Mouse (Mus musculus): ENCODE measurements around the gene Col23a1.

Gene Col23a1

GRCm38 (mm10) chr11:51431287-51431686 is 141.6 kb downstream of the Col23a1 start:
- DNase-seq (ENCODE audit: low read depth) = no peak

- DNase-seq (ENCODE audit: low read depth) = no peak
These were observed 142.2 kb downstream of the Col23a1 start for GRCm38 (mm10) chr11:51431968-51432367.

- no peak for DNase-seq (ENCODE audit: low read depth)
These were observed 152.3 kb downstream of the Col23a1 start for GRCm38 (mm10) chr11:51442006-51442405.

GRCm38 (mm10) chr11:51442599-51442998 is 152.9 kb downstream of the Col23a1 start:
- DNase-seq (ENCODE audit: low read depth) = no peak

- no peak for DNase-seq (ENCODE audit: low read depth)
These were observed 154.1 kb downstream of the Col23a1 start for GRCm38 (mm10) chr11:51443818-51444217.

- DNase-seq (ENCODE audit: low read depth) = no peak
These were observed 154.9 kb downstream of the Col23a1 start for GRCm38 (mm10) chr11:51444649-51445048.

DNA sequence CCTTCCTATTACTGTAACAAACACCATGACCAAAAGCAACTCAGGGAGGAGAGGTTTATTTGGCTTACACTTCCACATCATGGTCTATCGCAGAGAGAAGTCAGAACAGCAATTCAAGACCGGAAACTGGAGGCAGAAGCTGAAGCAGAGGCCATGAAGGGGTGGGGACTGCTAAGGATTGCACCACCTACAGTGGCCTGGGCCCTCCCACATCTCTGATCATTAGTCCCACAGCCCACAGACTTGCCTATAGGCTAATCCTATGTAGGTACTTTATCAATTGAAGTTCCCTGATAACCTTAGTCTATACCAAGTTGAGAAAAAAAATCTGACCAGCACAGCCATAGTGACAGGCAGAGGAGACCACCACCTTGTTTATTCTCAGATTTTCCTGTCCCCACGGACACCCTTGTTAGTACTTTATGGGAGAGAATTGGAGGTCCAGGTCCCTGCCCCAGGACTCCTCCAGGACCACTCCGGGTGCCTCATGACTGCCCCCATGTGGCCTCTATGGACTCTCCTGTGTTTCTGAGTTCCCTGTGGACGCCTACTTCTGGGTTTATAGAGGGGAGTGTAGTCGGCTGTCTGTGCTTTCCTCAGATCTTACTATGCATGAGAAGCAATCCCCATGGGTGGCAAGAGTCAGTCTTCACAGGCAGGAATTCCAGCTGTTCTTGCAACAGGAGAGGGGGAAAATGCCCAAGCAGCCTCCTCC is 157.1 kb downstream of the Col23a1 start:
- DNase-seq (ENCODE audit: low read depth) = no peak

- DNase-seq (ENCODE audit: low read depth) = no peak
These were observed 158.5 kb downstream of the Col23a1 start for GRCm38 (mm10) chr11:51448256-51448655.

- no peak for DNase-seq (ENCODE audit: low read depth)
These were observed 159.0 kb downstream of the Col23a1 start for GRCm38 (mm10) chr11:51448680-51449079.

DNA sequence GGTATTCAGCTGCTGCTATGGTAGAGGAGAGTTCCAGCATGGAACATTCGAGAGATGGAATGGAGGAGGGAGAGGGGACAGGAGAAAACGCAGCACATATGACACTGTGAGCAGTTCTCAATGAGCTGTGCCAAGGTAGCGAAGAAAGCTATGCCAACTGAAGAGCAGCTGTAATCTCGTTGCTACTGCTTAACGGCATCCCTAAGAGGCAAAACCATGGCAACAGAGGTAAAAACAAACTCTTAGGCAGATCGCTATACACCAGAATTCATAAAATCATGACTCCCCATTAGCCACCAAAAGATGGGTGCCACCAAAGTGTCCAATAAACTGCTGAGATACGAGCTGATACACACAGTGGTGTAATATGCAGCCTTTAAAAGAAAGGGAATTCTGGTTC is 160.2 kb downstream of the Col23a1 start:
- DNase-seq (ENCODE audit: low read depth) = no peak

GRCm38 (mm10) chr11:51451281-51451680 is 161.6 kb downstream of the Col23a1 start:
- no peak for DNase-seq (ENCODE audit: low read depth)

- DNase-seq (ENCODE audit: low read depth) = no peak
These were observed 162.2 kb downstream of the Col23a1 start for GRCm38 (mm10) chr11:51451925-51452324.

DNA sequence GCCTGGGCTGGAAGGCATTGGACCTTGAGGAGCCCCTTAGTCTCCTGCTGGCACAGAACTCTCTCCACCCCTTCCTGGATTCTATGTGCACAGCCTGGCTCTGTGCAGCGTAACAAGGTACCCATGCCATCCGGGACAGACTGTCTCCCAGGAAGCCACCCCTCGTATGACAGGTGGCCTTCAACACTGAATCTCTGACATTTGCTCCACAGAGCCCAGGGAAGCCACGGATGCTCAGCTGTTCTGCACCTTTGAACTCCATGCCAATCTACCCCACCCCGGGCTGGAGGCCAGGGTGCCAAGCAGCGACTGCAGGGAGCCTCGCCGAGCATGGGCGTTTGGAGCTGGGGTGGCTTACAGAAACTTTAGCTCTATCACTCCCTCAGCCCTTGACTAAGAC is 164.0 kb downstream of the Col23a1 start:
- no peak for DNase-seq (ENCODE audit: low read depth)

GRCm38 (mm10) chr11:51455501-51455900 is 165.8 kb downstream of the Col23a1 start:
- no peak for DNase-seq (ENCODE audit: low read depth)

DNA sequence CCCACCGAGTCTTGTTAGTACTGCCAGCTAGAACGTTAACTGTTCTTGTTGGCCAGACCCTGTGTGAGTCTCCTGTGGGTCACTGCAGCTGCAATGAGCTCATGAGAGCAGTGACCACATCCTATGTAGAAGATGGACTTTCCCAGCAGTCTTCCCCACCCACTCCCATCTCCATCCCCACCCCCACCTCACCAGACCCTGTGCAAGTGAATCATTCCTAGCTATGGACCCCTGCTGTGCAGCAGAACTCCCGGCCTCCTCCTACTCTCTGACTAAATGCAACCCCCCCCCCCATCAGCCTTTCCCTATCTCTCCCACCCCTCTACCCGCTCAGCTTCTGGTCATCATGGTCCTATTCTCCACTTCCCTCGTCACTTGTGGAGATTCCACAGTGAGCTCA is 167.9 kb downstream of the Col23a1 start:
- no peak for DNase-seq (ENCODE audit: low read depth)

GRCm38 (mm10) chr11:51458649-51459048 is 168.9 kb downstream of the Col23a1 start:
- no peak for DNase-seq (ENCODE audit: low read depth)

- DNase-seq (ENCODE audit: low read depth) = no peak
These were observed 169.9 kb downstream of the Col23a1 start for GRCm38 (mm10) chr11:51459569-51460043.

- no peak for DNase-seq (ENCODE audit: low read depth)
These were observed 179.0 kb downstream of the Col23a1 start for GRCm38 (mm10) chr11:51468737-51469136.

DNA sequence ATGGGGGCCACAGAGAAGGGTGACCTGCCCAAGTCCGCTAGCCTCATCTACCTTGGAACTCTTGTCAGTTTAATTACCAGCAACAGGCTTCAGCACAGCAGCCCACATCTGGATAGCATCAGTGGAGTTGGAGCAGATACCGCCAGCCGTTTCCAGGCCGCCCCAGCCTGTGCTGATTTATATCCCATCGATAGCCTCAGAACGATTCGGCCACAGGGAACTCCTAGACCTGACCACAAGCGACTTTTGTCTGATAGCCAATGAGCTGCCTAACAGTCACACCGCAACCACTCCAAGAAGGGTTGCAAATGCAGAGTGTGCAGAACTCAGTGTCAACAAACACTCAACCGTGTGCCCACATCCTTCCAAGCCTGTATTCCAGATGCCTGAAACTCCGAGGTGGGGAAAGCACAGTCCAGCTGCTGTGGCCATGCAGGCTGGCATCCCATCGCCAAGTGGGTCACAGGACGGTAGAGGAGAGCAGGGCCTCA is 179.7 kb downstream of the Col23a1 start:
- peak; percentile 67 for DNase-seq (ENCODE audit: low read depth)

- DNase-seq (ENCODE audit: low read depth) = no peak
These were observed 180.8 kb downstream of the Col23a1 start for GRCm38 (mm10) chr11:51470383-51471144.

GRCm38 (mm10) chr11:51473686-51474085 is 184.0 kb downstream of the Col23a1 start:
- DNase-seq (ENCODE audit: low read depth) = no peak

DNA sequence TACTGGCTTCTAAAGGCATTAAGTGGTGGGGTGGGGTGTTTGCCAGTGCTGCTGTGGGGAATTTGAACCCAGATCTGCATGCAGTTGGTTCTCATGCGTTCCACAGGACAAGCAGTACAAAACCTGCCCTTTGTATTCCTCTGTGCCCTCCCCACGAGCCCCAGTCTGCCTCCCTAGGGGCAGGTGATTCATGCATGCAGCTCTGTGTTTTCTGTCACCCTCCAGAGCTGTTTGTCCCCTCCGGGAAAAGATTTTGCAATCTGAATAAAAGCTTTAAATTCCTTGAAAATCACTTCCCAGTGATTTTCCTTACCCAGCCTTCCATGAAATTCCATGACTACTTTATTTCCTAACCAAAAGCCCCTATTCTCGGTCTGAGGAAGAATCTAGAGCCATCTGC is 186.8 kb downstream of the Col23a1 start:
- DNase-seq (ENCODE audit: low read depth) = no peak

DNA sequence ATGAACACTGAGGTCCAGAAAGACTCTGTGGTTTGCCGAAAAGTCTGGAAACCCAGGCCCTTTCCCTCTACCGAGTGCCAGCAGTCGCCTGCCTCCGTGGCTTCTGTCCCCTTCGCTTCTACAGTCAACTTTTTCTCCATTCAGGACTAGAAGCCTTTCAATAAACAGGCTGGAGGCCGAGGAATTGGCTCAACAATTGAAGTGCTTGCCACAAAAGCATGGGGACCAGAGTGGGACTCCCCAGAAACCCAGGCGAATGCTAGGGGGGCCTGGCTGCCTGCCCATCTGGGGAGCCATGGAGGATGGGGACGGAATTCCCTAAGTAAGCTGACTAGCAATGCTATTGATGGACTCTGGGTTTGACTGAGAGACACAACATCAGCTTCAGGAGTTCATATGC is 187.9 kb downstream of the Col23a1 start:
- DNase-seq (ENCODE audit: low read depth) = no peak
